Mouse (Mus musculus) stomach, postnatal 0 days (tissue): ENCODE measurements around the gene Tnip2.

Experiments
- CTCF ChIP-seq: IDR thresholded peaks from 2 replicates; pipeline ENCODE4 v1.5.1; 2016; ENCODE audit warnings: antibody characterized with exemption, low read depth, mild to moderate bottlenecking, moderate library complexity
- EP300 ChIP-seq: optimal IDR thresholded peaks from 2 replicates; pipeline ENCODE3; 2016; ENCODE audit warnings: antibody characterized with exemption

- TF ChIP-seq CTCF = no peak
- TF ChIP-seq EP300 = no peak
Observed at GRCm38 (mm10) chr5:34488741-34489417, 24.9 kb downstream of the Tnip2 start.
